Mouse (Mus musculus) lung, postnatal 25 days (tissue): Measurements from ENCODE around the gene Tmem219.
"Not testable (repeated sequence)": the region's sequence is repeated elsewhere in the genome, so short reads cannot be mapped to it uniquely, and the experiment has no call there.

ENCODE experiments used
- DNase-seq: peaks from one replicate; pipeline ENCODE4 v3.0.0; 2022; ENCODE audit warnings: low spot score

Tmem219 gene

GRCm38 (mm10) chr7:126923999-126924398, 1.3 kb upstream of the Tmem219 start:
- no peak for DNase-seq

- no peak for DNase-seq
Observed at GRCm38 (mm10) chr7:126921563-126921962, 1.2 kb downstream of the Tmem219 start.

- no peak for DNase-seq
Observed at GRCm38 (mm10) chr7:126919973-126920372, 2.7 kb downstream of the Tmem219 start.

- not testable (repeated sequence) for DNase-seq
Observed at GRCm38 (mm10) chr7:126918356-126918755, 4.4 kb downstream of the Tmem219 start.

- no peak for DNase-seq
Observed at GRCm38 (mm10) chr7:126914844-126915243, 7.9 kb downstream of the Tmem219 start.

GRCm38 (mm10) chr7:126905590-126905989, 17.1 kb downstream of the Tmem219 start:
- DNase-seq = no peak

- DNase-seq = not testable (repeated sequence)
Observed at GRCm38 (mm10) chr7:126899781-126900180, 22.9 kb downstream of the Tmem219 start.

- peak; percentile 96 for DNase-seq
Observed at GRCm38 (mm10) chr7:126898102-126898990, 24.4 kb downstream of the Tmem219 start.

- DNase-seq = peak; percentile 59
Observed at GRCm38 (mm10) chr7:126897390-126898101, 25.2 kb downstream of the Tmem219 start.

GRCm38 (mm10) chr7:126896912-126897311, 25.8 kb downstream of the Tmem219 start:
- DNase-seq = no peak

GRCm38 (mm10) chr7:126888852-126889251, 33.9 kb downstream of the Tmem219 start:
- peak; percentile 46 for DNase-seq

- no peak for DNase-seq
Observed at GRCm38 (mm10) chr7:126887281-126887680, 35.4 kb downstream of the Tmem219 start.

GRCm38 (mm10) chr7:126884286-126885164, 38.2 kb downstream of the Tmem219 start, which contains the start of gene Taok2:
Gene Taok2 (minus strand): TSS chr7:126884703.
- DNase-seq = peak; percentile 98

- DNase-seq = no peak
Observed at GRCm38 (mm10) chr7:126883731-126884181, 39.0 kb downstream of the Tmem219 start.

GRCm38 (mm10) chr7:126881040-126881439, 41.7 kb downstream of the Tmem219 start:
- peak; percentile 83 for DNase-seq

- DNase-seq = no peak
Observed at GRCm38 (mm10) chr7:126877239-126877638, 45.5 kb downstream of the Tmem219 start.

- DNase-seq = no peak
Observed at GRCm38 (mm10) chr7:126870520-126870891, 52.2 kb downstream of the Tmem219 start.

- DNase-seq = no peak
Observed at GRCm38 (mm10) chr7:126869780-126870519, 52.8 kb downstream of the Tmem219 start.

GRCm38 (mm10) chr7:126868003-126868402, 54.7 kb downstream of the Tmem219 start:
- no peak for DNase-seq

GRCm38 (mm10) chr7:126867534-126867933, 55.2 kb downstream of the Tmem219 start:
- DNase-seq = no peak

- DNase-seq = no peak
Observed at GRCm38 (mm10) chr7:126863791-126864190, 58.9 kb downstream of the Tmem219 start.
